Comparison of ENCODE assay signal across 14 mouse cellular contexts in genomic region chr4:126822891-126823882, GRCm38 (mm10).
DNase-seq lines count a peak whose midpoint lies in the region; ATAC-seq and TF ChIP-seq lines count a peak whose summit lies in the region.
"Had no signal": no experiment of that assay in that cellular context is flagged by ENCODE, and none has a peak within 500 bp of the region (broad histone marks: within the 10 kb centered on the region; RNA-seq: fewer than 3 reads in every experiment).

No protein-coding gene starts in this region.

- H3K27ac ChIP-seq in heart, embryonic 14.5 days (replicated peaks in 1 of 2; ENCODE audit: control insufficient read depth in 1 of 2, insufficient read depth in 1 of 2, low read depth in 2 of 2, low read length in 2 of 2) = peak overlapping the region; percentile 2 to 38
- 0 out of 2 replicates have a peak overlapping the region, but pooled peaks have one; percentile 29 for H3K27ac ChIP-seq in layer of hippocampus, adult 2 months
- H3K27ac ChIP-seq: embryonic facial prominence, embryonic 15.5 days; gastrocnemius, adult 2 months; limb, embryonic 12.5 days had no signal

- no peak for DNase-seq in heart, adult 11 months
- DNase-seq in layer of hippocampus, adult 2 months (ENCODE audit: low spot score in 2 of 2) = no peak
- DNase-seq in layer of hippocampus, adult 11-12 months (ENCODE audit: low spot score) = no peak
- DNase-seq in 416B (ENCODE audit: low read depth) = peak; percentile 24
- peak; percentile 65 for DNase-seq in brain, embryonic 14.5 days (ENCODE audit: low read depth)
- DNase-seq in cerebellum, adult 11-12 months = no peak
- DNase-seq: gastrocnemius, adult 2 months; lung, embryonic 14.5 days had no signal

- ATAC-seq in heart, embryonic 14.5 days (ENCODE audit: insufficient number of reproducible peaks, insufficient read depth, low FRiP score, low read depth) = no peak
- no peak for ATAC-seq in activated CD4-positive, CD25-positive, alpha-beta regulatory T cell, adult 4 months
- ATAC-seq: CD4-positive, CD25-positive, alpha-beta regulatory T cell, adult 4 months; intestine, postnatal 0 days had no signal

- peaks cover 0 to 10% of the 10 kb centered on the region in 2 experiments; a peak in 2 of 4 replicates for H3K4me1 ChIP-seq in heart, embryonic 14.5 days (ENCODE audit: control insufficient read depth in 2 of 2, insufficient read depth in 2 of 2, low read length in 2 of 2)
- H3K4me1 ChIP-seq: embryonic facial prominence, embryonic 15.5 days; limb, embryonic 12.5 days had no signal

- peaks cover 8% of the 10 kb centered on the region; the same call in 1 of the 2 replicates for H3K36me3 ChIP-seq in heart, embryonic 14.5 days (ENCODE audit: control insufficient read depth, insufficient read depth, low read length)

- no peak overlapping the region for H3K9ac ChIP-seq in heart, embryonic 14.5 days (ENCODE audit: low read length)
- H3K9ac ChIP-seq: embryonic facial prominence, embryonic 15.5 days; limb, embryonic 12.5 days; lung, embryonic 14.5 days had no signal

- no peak overlapping the region for H3K4me3 ChIP-seq in heart, embryonic 14.5 days (ENCODE audit: control insufficient read depth in 1 of 2, insufficient read depth in 1 of 2, low read depth in 1 of 2, low read length in 2 of 2)
- no peak overlapping the region for H3K4me3 ChIP-seq in layer of hippocampus, adult 2 months
- H3K4me3 ChIP-seq: embryonic facial prominence, embryonic 15.5 days; gastrocnemius, adult 2 months; limb, embryonic 12.5 days had no signal

- no peak for TF ChIP-seq POLR2A in brain, embryonic 14.5 days (IDR thresholded peaks at IDR 0.05; ENCODE audit: borderline replicate concordance, extremely low read depth, insufficient read depth, insufficient read length, poor library complexity, severe bottlenecking)

- 59% methylated on average over 9 of the region's 9 CpGs for WGBS in heart, embryonic 14.5 days

- no peak overlapping the region for H3K4me2 ChIP-seq in heart, embryonic 14.5 days (ENCODE audit: low read length)
- H3K4me2 ChIP-seq: embryonic facial prominence, embryonic 15.5 days; limb, embryonic 12.5 days; lung, embryonic 14.5 days had no signal

- no peaks in the 10 kb centered on the region for H3K9me3 ChIP-seq in heart, embryonic 14.5 days (ENCODE audit: control insufficient read depth, low read length)
- H3K9me3 ChIP-seq: embryonic facial prominence, embryonic 15.5 days; limb, embryonic 12.5 days had no signal

- no peak for TF ChIP-seq CTCF in layer of hippocampus, adult 2 months (conservative IDR thresholded peaks at IDR 0.05)
- TF ChIP-seq CTCF in brain, embryonic 14.5 days (IDR thresholded peaks at IDR 0.05; ENCODE audit: borderline replicate concordance, extremely low read depth, insufficient read depth, insufficient read length) = no peak

- H3K27me3 ChIP-seq in heart, embryonic 14.5 days (ENCODE audit: control insufficient read depth, insufficient read depth, low read length) = no peaks in the 10 kb centered on the region
- H3K27me3 ChIP-seq: embryonic facial prominence, embryonic 15.5 days; limb, embryonic 12.5 days had no signal

Comparison
In these comparisons a context has a peak if more than half of its experiments do, and no peak if none do; other contexts are left out.
1. DNase-seq: peak in 416B (single experiment) and brain, embryonic 14.5 days (single experiment); none in heart, adult 11 months (single experiment), layer of hippocampus, adult 2 months (0 of 2), layer of hippocampus, adult 11-12 months (single experiment) and cerebellum, adult 11-12 months (single experiment).